Mouse (Mus musculus): ENCODE measurements around the gene Frmd8. TPM values are rescaled to one million over a fixed set of nuclear protein-coding genes. Genes with fewer than 3 reads are reported as not detected.

The Frmd8 gene
- polyA plus RNA-seq, 1 experiment from 2014 or later: 13.9 TPM

GRCm38 (mm10) chr19:5910221-5910620 lies 35.1 kb upstream of the Frmd8 start:
- peak overlapping the region; percentile 89 for H3K4me2 ChIP-seq
- peak overlapping the region; percentile 40; the same call in 1 of the 2 replicates for H3K9ac ChIP-seq
- ATAC-seq (ENCODE audit: low read depth): no peak
- no peaks in the 10 kb centered on the region for H3K27me3 ChIP-seq
- peak overlapping the region; percentile 49; the same call in 1 of the 2 replicates for H3K27ac ChIP-seq
- H3K36me3 ChIP-seq: peaks cover 35% of the 10 kb centered on the region
- no peaks in the 10 kb centered on the region for H3K9me3 ChIP-seq (replicated peaks)
- DNase-seq: no peak
- 66% methylated on average over 6 of the region's 6 CpGs for WGBS (ENCODE audit: insufficient replicate concordance)
- H3K4me1 ChIP-seq (replicated peaks): peaks cover 54% of the 10 kb centered on the region
- peak overlapping the region; percentile 27; the same call in 1 of the 2 replicates for H3K4me3 ChIP-seq (replicated peaks)

- no peaks in the 10 kb centered on the region for H3K9me3 ChIP-seq (replicated peaks)
- no peak overlapping the region for H3K4me3 ChIP-seq (replicated peaks)
- peaks cover 33% of the 10 kb centered on the region for H3K4me1 ChIP-seq (replicated peaks)
- DNase-seq (no peak), ATAC-seq (ENCODE audit: low read depth) (no peak)
- H3K9ac ChIP-seq: no peak overlapping the region
- H3K27ac ChIP-seq: no peak overlapping the region
- H3K36me3 ChIP-seq: peaks cover 60% of the 10 kb centered on the region
- no peak overlapping the region for H3K4me2 ChIP-seq
- H3K27me3 ChIP-seq: no peaks in the 10 kb centered on the region
- 81% methylated on average over 3 of the region's 3 CpGs for WGBS (ENCODE audit: insufficient replicate concordance)
These were observed 32.2 kb upstream of the Frmd8 start for GRCm38 (mm10) chr19:5907275-5907674.

GRCm38 (mm10) chr19:5894002-5894678 lies 19.1 kb upstream of the Frmd8 start, which contains the start of gene Tigd3:
Gene Tigd3, minus strand, starts transcription at chr19:5894149.
- peaks cover 49% of the 10 kb centered on the region for H3K36me3 ChIP-seq
- peak; percentile 94 for ATAC-seq (ENCODE audit: low read depth)
- peaks cover 47% of the 10 kb centered on the region for H3K4me1 ChIP-seq (replicated peaks)

GRCm38 (mm10) chr19:5893282-5894001 lies 18.4 kb upstream of the Frmd8 start:
- Histone ChIP-seq H3K9ac (peak overlapping the region; percentile 91), H3K9me3 (replicated peaks) (no peaks in the 10 kb centered on the region), H3K4me2 (peak overlapping the region; percentile 97), H3K27me3 (no peaks in the 10 kb centered on the region; the same call in 1 of the 2 replicates), H3K36me3 (peaks cover 44% of the 10 kb centered on the region), H3K4me1 (replicated peaks) (peaks cover 47% of the 10 kb centered on the region), H3K27ac (peak overlapping the region; percentile 86), H3K4me3 (replicated peaks) (peak overlapping the region; percentile 75)
- 12% methylated on average over 28 of the region's 31 CpGs for whole genome bisulfite sequencing (ENCODE audit: insufficient replicate concordance)
- ATAC-seq (ENCODE audit: low read depth) (peak; percentile 41), DNase-seq (no peak)

More at GRCm38 (mm10) chr19:5894002-5894678, 19.1 kb upstream of the Frmd8 start, which contains the start of gene Tigd3:
- peak; percentile 93 for DNase-seq
- 4% methylated on average over 36 of the region's 36 CpGs for WGBS (ENCODE audit: insufficient replicate concordance)
- Histone ChIP-seq H3K4me2 (peak within 1 kb of the TSS; percentile 97), H3K9me3 (replicated peaks) (no peaks in the 10 kb centered on the region), H3K9ac (peak within 1 kb of the TSS; percentile 91), H3K4me3 (replicated peaks) (peak within 1 kb of the TSS; percentile 75), H3K27me3 (no peaks in the 10 kb centered on the region; the same call in 1 of the 2 replicates), H3K27ac (peak within 1 kb of the TSS; percentile 86)

GRCm38 (mm10) chr19:5892735-5893134 lies 17.7 kb upstream of the Frmd8 start:
- Histone ChIP-seq H3K4me1 (replicated peaks) (peaks cover 53% of the 10 kb centered on the region), H3K9me3 (replicated peaks) (no peaks in the 10 kb centered on the region), H3K27me3 (no peaks in the 10 kb centered on the region; the same call in 1 of the 2 replicates), H3K4me3 (replicated peaks) (peak overlapping the region; percentile 75), H3K9ac (peak overlapping the region; percentile 91), H3K4me2 (peak overlapping the region; percentile 97), H3K36me3 (peaks cover 39% of the 10 kb centered on the region), H3K27ac (no peak overlapping the region)
- WGBS (ENCODE audit: insufficient replicate concordance): 94% methylated on average over 13 of the region's 13 CpGs
- ATAC-seq (ENCODE audit: low read depth) (no peak), DNase-seq (no peak)

GRCm38 (mm10) chr19:5892262-5892661 lies 17.2 kb upstream of the Frmd8 start:
- Histone ChIP-seq H3K27me3 (no peaks in the 10 kb centered on the region; the same call in 1 of the 2 replicates), H3K36me3 (peaks cover 34% of the 10 kb centered on the region), H3K4me1 (replicated peaks) (peaks cover 55% of the 10 kb centered on the region), H3K9ac (0 out of 2 replicates have a peak overlapping the region, but pooled peaks have one; percentile 5), H3K9me3 (replicated peaks) (no peaks in the 10 kb centered on the region), H3K4me2 (0 out of 2 replicates have a peak overlapping the region, but pooled peaks have one; percentile 97), H3K4me3 (replicated peaks) (no peak overlapping the region; the same call in 1 of the 2 replicates), H3K27ac (0 out of 2 replicates have a peak overlapping the region, but pooled peaks have one; percentile 6)
- WGBS (ENCODE audit: insufficient replicate concordance): 90% methylated on average over 7 of the region's 7 CpGs
- no peak for ATAC-seq (ENCODE audit: low read depth)
- DNase-seq: no peak

- H3K9me3 ChIP-seq (replicated peaks): no peaks in the 10 kb centered on the region
- 88% methylated on average over 12 of the region's 12 CpGs for WGBS (ENCODE audit: insufficient replicate concordance)
- DNase-seq (no peak), ATAC-seq (ENCODE audit: low read depth) (no peak)
- H3K4me1 ChIP-seq (replicated peaks): peaks cover 61% of the 10 kb centered on the region
- no peak overlapping the region for H3K4me3 ChIP-seq (replicated peaks)
- 0 out of 2 replicates have a peak overlapping the region, but pooled peaks have one; percentile 97 for H3K4me2 ChIP-seq
- peaks cover 30% of the 10 kb centered on the region for H3K36me3 ChIP-seq
- 0 out of 2 replicates have a peak overlapping the region, but pooled peaks have one; percentile 5 for H3K9ac ChIP-seq
- peak overlapping the region; percentile 6; the same call in 1 of the 2 replicates for H3K27ac ChIP-seq
- no peaks in the 10 kb centered on the region; the same call in 1 of the 2 replicates for H3K27me3 ChIP-seq
These were observed 16.6 kb upstream of the Frmd8 start for GRCm38 (mm10) chr19:5891521-5892258.

GRCm38 (mm10) chr19:5889211-5889610 lies 14.1 kb upstream of the Frmd8 start:
- ATAC-seq (ENCODE audit: low read depth): no peak

GRCm38 (mm10) chr19:5887234-5887815 lies 12.3 kb upstream of the Frmd8 start:
- no peaks in the 10 kb centered on the region for H3K27me3 ChIP-seq
- 0 out of 2 replicates have a peak overlapping the region, but pooled peaks have one; percentile 26 for H3K27ac ChIP-seq
- H3K9ac ChIP-seq: no peak overlapping the region
- H3K4me2 ChIP-seq: no peak overlapping the region
- no peak overlapping the region for H3K4me3 ChIP-seq (replicated peaks)
- no peaks in the 10 kb centered on the region for H3K9me3 ChIP-seq (replicated peaks)
- no peak for DNase-seq
- peaks cover 68% of the 10 kb centered on the region for H3K4me1 ChIP-seq (replicated peaks)
- peaks cover 6% of the 10 kb centered on the region for H3K36me3 ChIP-seq
- ATAC-seq (ENCODE audit: low read depth): no peak
- 40% methylated on average over 3 of the region's 3 CpGs for WGBS (ENCODE audit: insufficient replicate concordance)

More at GRCm38 (mm10) chr19:5889211-5889610, 14.1 kb upstream of the Frmd8 start:
- H3K27ac ChIP-seq: no peak overlapping the region
- H3K27me3 ChIP-seq: no peaks in the 10 kb centered on the region; the same call in 1 of the 2 replicates
- no peak for DNase-seq
- no peaks in the 10 kb centered on the region for H3K9me3 ChIP-seq (replicated peaks)
- WGBS (ENCODE audit: insufficient replicate concordance): 73% methylated on average over 4 of the region's 4 CpGs
- no peak overlapping the region for H3K4me3 ChIP-seq (replicated peaks)
- peaks cover 68% of the 10 kb centered on the region for H3K4me1 ChIP-seq (replicated peaks)
- no peak overlapping the region for H3K4me2 ChIP-seq
- H3K9ac ChIP-seq: no peak overlapping the region
- peaks cover 12% of the 10 kb centered on the region for H3K36me3 ChIP-seq

GRCm38 (mm10) chr19:5885838-5886237 lies 10.8 kb upstream of the Frmd8 start:
- Histone ChIP-seq H3K36me3 (no peaks in the 10 kb centered on the region), H3K9ac (no peak overlapping the region), H3K4me3 (replicated peaks) (no peak overlapping the region), H3K9me3 (replicated peaks) (no peaks in the 10 kb centered on the region), H3K27me3 (no peaks in the 10 kb centered on the region), H3K4me1 (replicated peaks) (peaks cover 70% of the 10 kb centered on the region), H3K4me2 (no peak overlapping the region), H3K27ac (no peak overlapping the region)
- peak; percentile 29 for DNase-seq
- ATAC-seq (ENCODE audit: low read depth): no peak
- WGBS (ENCODE audit: insufficient replicate concordance): 57% methylated on average over 4 of the region's 4 CpGs
